Mouse (Mus musculus): ENCODE data around the gene Lrrc58. TPM values are rescaled to one million over a fixed set of nuclear protein-coding genes. Genes with fewer than 3 reads are reported as not detected.

Lrrc58 gene
- polyA plus RNA-seq, 1 experiment from 2014 or later, result 41.6 TPM

DNA sequence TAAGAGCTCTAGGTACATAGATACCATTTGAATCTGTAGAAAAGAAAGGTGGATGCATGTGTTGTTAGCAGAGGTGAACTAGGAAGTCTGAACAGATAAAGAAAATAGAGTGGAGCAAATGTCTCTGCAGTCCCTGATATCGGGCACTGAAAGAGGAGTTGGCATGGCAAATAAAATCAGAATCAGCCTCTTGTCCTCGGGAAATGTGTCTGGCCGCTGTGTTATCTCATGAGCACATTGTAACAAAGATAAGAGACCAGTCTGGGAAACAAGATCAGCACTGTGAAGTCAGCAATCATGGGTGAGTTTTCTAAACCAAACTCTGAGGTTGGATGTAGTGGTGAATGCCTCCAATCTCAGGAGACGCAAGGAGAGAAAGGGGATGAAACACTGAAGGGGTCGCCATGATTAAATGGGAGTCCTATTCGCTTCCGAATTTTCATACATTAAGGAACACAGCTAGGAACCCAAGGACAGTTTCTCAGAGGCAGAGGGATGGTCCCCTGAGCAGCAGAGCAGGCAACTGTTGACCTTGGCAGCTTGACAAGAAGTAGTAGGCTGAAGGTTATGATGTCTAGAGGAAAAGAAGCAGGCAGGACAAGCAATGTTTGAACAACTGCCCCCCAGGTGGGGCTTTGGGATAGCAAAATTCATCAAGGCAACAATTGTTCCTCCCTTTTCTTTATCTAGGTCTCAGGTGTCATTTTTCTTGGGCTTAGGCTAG is 22.8 kb upstream of the Lrrc58 start:
- Histone ChIP-seq H3K4me2 (peak overlapping the region; percentile 30; the same call in 1 of the 2 replicates), H3K36me3 (ENCODE audit: control insufficient read depth, insufficient read depth, low read length) (no peaks in the 10 kb centered on the region), H3K27ac (ENCODE audit: low read depth, low read length) (peak overlapping the region; percentile 42; the same call in 1 of the 2 replicates), H3K27me3 (ENCODE audit: control insufficient read depth, insufficient read depth, low read length) (no peaks in the 10 kb centered on the region), H3K4me1 (ENCODE audit: control insufficient read depth, insufficient read depth, low read length) (peaks cover 26% of the 10 kb centered on the region), H3K9me3 (replicated peaks; ENCODE audit: control insufficient read depth, low read length) (no peaks in the 10 kb centered on the region), H3K4me3 (ENCODE audit: low read depth, low read length) (no peak overlapping the region), H3K9ac (ENCODE audit: low read depth, low read length) (no peak overlapping the region)
- no peak for ATAC-seq (replicated peaks; ENCODE audit: insufficient number of reproducible peaks, low FRiP score, low TSS enrichment)
- 28% methylated on average over 7 of the region's 7 CpGs for WGBS (ENCODE audit: insufficient replicate concordance)

DNA sequence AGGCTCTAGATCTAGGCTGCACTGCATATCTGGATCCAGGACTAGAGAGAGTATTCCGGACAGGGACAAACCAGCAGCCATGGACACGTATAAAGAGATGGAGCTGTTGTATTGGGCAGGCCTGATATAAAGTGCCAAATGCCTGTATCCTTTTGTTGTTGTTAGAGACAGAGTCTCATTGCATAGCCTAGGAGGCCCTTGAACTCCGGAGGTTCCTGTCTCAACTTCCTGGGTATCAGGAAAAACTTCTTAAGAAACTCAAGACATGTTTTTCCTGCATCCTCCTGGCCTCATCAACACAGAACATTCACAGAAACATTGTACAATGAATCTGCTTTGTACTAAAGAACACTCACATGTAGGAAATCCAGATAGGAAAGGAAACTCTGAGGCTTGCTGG is 21.1 kb upstream of the Lrrc58 start:
- no peak overlapping the region for H3K4me2 ChIP-seq
- no peaks in the 10 kb centered on the region for H3K9me3 ChIP-seq (replicated peaks; ENCODE audit: control insufficient read depth, low read length)
- H3K36me3 ChIP-seq (ENCODE audit: control insufficient read depth, insufficient read depth, low read length), result no peaks in the 10 kb centered on the region
- no peak for ATAC-seq (replicated peaks; ENCODE audit: insufficient number of reproducible peaks, low FRiP score, low TSS enrichment)
- H3K9ac ChIP-seq (ENCODE audit: low read depth, low read length), result no peak overlapping the region
- H3K4me3 ChIP-seq (ENCODE audit: low read depth, low read length), result no peak overlapping the region
- H3K4me1 ChIP-seq (ENCODE audit: control insufficient read depth, insufficient read depth, low read length), result peaks cover 30% of the 10 kb centered on the region
- H3K27me3 ChIP-seq (ENCODE audit: control insufficient read depth, insufficient read depth, low read length), result no peaks in the 10 kb centered on the region
- no peak overlapping the region for H3K27ac ChIP-seq (ENCODE audit: low read depth, low read length)
- 76% methylated on average over 3 of the region's 3 CpGs for WGBS (ENCODE audit: insufficient replicate concordance)

DNA sequence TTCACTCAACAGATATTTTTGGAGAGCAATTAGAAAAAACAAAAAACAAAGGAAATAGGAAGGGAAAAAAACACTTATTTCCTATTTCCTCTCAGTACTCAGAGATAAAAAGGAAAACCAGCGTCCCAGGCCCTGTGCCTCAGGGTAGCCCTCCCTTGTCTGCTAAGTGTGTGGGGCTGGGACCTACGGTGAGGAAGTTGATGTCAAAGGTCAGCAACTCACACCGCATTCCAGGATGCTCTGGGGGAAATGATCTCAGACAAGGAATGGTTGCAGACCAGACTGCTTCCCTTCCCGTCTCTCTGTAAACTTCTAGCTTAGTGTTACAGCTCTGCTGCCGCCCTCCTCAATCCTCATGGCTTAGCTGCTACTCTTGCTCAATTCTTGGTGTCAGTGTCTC is 16.8 kb upstream of the Lrrc58 start:
- 22% methylated on average over 5 of the region's 5 CpGs for WGBS (ENCODE audit: insufficient replicate concordance)
- H3K36me3 ChIP-seq (ENCODE audit: control insufficient read depth, insufficient read depth, low read length), result no peaks in the 10 kb centered on the region
- no peak overlapping the region for H3K9ac ChIP-seq (ENCODE audit: low read depth, low read length)
- ATAC-seq (replicated peaks; ENCODE audit: insufficient number of reproducible peaks, low FRiP score, low TSS enrichment), result peak; percentile 69
- no peaks in the 10 kb centered on the region for H3K9me3 ChIP-seq (replicated peaks; ENCODE audit: control insufficient read depth, low read length)
- no peaks in the 10 kb centered on the region for H3K27me3 ChIP-seq (ENCODE audit: control insufficient read depth, insufficient read depth, low read length)
- H3K4me3 ChIP-seq (ENCODE audit: low read depth, low read length), result no peak overlapping the region
- peak overlapping the region; percentile 70 for H3K27ac ChIP-seq (ENCODE audit: low read depth, low read length)
- H3K4me1 ChIP-seq (ENCODE audit: control insufficient read depth, insufficient read depth, low read length), result peaks cover 36% of the 10 kb centered on the region
- H3K4me2 ChIP-seq, result no peak overlapping the region

DNA sequence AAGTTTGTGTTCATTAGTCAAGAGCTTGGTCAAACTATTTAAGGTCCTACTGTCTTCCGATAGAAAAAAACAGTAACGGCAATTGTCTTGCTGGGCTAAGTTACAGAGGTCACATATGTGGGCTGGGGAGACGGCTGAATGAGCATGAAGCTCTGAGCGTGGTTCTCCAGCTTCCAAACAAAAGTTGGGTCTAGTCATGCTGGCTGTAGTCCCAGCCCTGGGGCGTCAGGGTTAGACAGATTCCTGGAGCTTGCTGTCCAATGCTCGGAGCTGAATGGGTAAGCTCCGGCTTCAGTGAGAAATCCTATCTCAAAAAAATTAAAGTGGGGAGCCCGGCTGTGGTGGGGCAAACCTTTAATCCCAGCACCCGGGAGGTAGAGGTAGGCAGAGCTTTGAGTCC is 14.9 kb upstream of the Lrrc58 start:
- Histone ChIP-seq H3K9ac (ENCODE audit: low read depth, low read length) (no peak overlapping the region), H3K4me2 (no peak overlapping the region), H3K9me3 (replicated peaks; ENCODE audit: control insufficient read depth, low read length) (no peaks in the 10 kb centered on the region), H3K4me3 (ENCODE audit: low read depth, low read length) (no peak overlapping the region), H3K4me1 (ENCODE audit: control insufficient read depth, insufficient read depth, low read length) (peaks cover 29% of the 10 kb centered on the region), H3K27me3 (ENCODE audit: control insufficient read depth, insufficient read depth, low read length) (no peaks in the 10 kb centered on the region), H3K36me3 (ENCODE audit: control insufficient read depth, insufficient read depth, low read length) (no peaks in the 10 kb centered on the region), H3K27ac (ENCODE audit: low read depth, low read length) (no peak overlapping the region)
- WGBS (ENCODE audit: insufficient replicate concordance), result 70% methylated on average over 9 of the region's 9 CpGs
- ATAC-seq (replicated peaks; ENCODE audit: insufficient number of reproducible peaks, low FRiP score, low TSS enrichment), result no peak

DNA sequence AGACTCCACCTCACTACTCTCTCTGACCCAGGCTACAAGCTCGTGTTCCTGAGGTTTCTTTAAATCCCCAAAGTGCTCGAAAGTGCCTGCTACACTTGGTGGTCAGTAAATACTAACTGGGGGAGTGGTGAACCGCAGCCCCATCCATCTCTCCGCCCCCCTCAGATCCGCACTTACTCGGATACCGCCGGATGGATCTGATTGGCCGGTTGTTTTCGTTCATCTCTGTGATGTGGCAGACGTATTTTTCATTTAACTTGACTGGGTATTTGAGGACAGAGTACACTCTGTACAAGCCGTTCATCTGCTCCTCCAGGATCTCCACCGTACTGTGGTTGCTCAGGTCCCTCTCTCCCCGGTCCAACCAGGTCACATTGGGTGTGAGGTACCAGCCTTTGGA is 14.1 kb upstream of the Lrrc58 start:
- Histone ChIP-seq H3K4me2 (no peak overlapping the region), H3K9ac (ENCODE audit: low read depth, low read length) (no peak overlapping the region), H3K4me3 (ENCODE audit: low read depth, low read length) (no peak overlapping the region), H3K36me3 (ENCODE audit: control insufficient read depth, insufficient read depth, low read length) (no peaks in the 10 kb centered on the region), H3K9me3 (replicated peaks; ENCODE audit: control insufficient read depth, low read length) (no peaks in the 10 kb centered on the region), H3K27ac (ENCODE audit: low read depth, low read length) (peak overlapping the region; percentile 3; the same call in 1 of the 2 replicates), H3K27me3 (ENCODE audit: control insufficient read depth, insufficient read depth, low read length) (no peaks in the 10 kb centered on the region), H3K4me1 (ENCODE audit: control insufficient read depth, insufficient read depth, low read length) (peaks cover 29% of the 10 kb centered on the region)
- no peak for ATAC-seq (replicated peaks; ENCODE audit: insufficient number of reproducible peaks, low FRiP score, low TSS enrichment)
- WGBS (ENCODE audit: insufficient replicate concordance), result 55% methylated on average over 14 of the region's 14 CpGs

DNA sequence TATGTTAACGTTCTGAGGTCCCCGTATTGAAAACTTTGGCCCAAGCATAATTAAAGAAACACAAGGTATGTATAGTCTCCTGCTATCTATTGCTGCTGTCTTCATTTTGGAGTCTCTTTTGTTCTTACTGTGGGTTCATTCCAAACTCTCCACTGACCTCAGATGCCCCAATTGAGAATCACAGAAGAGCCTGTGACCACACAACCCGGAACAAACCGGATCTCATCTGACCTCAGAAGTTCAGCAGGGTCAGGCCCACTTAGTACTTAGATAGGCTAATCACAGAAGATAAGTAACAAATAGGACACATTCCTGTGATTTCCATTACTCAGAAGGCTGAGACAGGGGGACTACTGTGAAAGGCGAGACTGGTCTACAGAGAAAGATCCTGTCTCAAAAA is 13.6 kb upstream of the Lrrc58 start:
- no peak for ATAC-seq (replicated peaks; ENCODE audit: insufficient number of reproducible peaks, low FRiP score, low TSS enrichment)
- Histone ChIP-seq H3K27ac (ENCODE audit: low read depth, low read length) (no peak overlapping the region), H3K9ac (ENCODE audit: low read depth, low read length) (no peak overlapping the region), H3K27me3 (ENCODE audit: control insufficient read depth, insufficient read depth, low read length) (no peaks in the 10 kb centered on the region), H3K4me2 (no peak overlapping the region), H3K4me3 (ENCODE audit: low read depth, low read length) (no peak overlapping the region), H3K36me3 (ENCODE audit: control insufficient read depth, insufficient read depth, low read length) (no peaks in the 10 kb centered on the region), H3K9me3 (replicated peaks; ENCODE audit: control insufficient read depth, low read length) (no peaks in the 10 kb centered on the region), H3K4me1 (ENCODE audit: control insufficient read depth, insufficient read depth, low read length) (peaks cover 29% of the 10 kb centered on the region)
- 23% methylated on average over 5 of the region's 5 CpGs for WGBS (ENCODE audit: insufficient replicate concordance)

DNA sequence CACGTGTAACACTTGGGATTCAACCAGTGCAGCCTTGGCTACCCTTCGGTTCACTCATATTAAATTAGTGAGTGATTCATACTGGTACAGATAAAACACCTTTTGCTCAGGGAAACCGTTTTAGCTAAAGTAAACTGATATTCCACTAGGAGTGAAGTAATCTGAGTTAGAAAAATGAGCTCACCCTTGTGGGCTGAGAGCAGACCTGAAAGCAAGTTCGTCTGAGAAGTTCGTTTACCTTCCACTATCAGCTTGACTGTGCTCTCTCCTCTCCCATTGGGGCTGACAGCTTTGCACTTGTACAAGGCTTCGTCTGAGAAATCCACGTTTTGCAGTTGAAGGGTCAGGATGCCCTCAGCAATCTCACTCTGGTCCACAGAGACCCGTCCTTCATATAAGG is 12.6 kb upstream of the Lrrc58 start:
- 42% methylated on average over 8 of the region's 8 CpGs for WGBS (ENCODE audit: insufficient replicate concordance)
- no peak overlapping the region for H3K4me2 ChIP-seq
- ATAC-seq (replicated peaks; ENCODE audit: insufficient number of reproducible peaks, low FRiP score, low TSS enrichment), result no peak

DNA sequence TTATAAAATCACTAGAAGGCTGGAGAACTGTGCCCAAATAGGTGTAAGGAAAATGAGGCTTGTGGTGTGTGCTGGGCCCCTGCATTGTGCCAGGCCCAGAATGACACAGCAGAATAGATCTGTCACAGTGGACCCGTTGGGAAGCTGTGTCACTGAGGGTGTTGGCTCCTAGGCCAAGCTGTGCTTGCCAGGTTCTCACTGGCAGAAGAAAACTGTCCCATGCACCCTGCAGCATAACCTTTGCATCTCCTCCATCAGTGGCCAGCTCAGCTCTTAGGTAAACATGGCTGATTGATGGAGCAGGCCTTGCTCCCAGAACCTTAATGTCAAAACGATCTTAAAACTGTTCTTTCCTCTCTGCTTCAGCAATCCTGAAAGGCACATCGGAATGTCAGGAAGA is 11.9 kb upstream of the Lrrc58 start:
- H3K4me1 ChIP-seq (ENCODE audit: control insufficient read depth, insufficient read depth, low read length), result peaks cover 32% of the 10 kb centered on the region
- WGBS (ENCODE audit: insufficient replicate concordance), result 65% methylated on average over 3 of the region's 3 CpGs
- ATAC-seq (replicated peaks; ENCODE audit: insufficient number of reproducible peaks, low FRiP score, low TSS enrichment), result no peak

More for the DNA sequence above, 12.6 kb upstream of the Lrrc58 start:
- H3K27ac ChIP-seq (ENCODE audit: low read depth, low read length), result no peak overlapping the region
- no peaks in the 10 kb centered on the region for H3K36me3 ChIP-seq (ENCODE audit: control insufficient read depth, insufficient read depth, low read length)
- no peaks in the 10 kb centered on the region for H3K9me3 ChIP-seq (replicated peaks; ENCODE audit: control insufficient read depth, low read length)
- H3K27me3 ChIP-seq (ENCODE audit: control insufficient read depth, insufficient read depth, low read length), result no peaks in the 10 kb centered on the region
- H3K4me1 ChIP-seq (ENCODE audit: control insufficient read depth, insufficient read depth, low read length), result peaks cover 29% of the 10 kb centered on the region
- H3K9ac ChIP-seq (ENCODE audit: low read depth, low read length), result no peak overlapping the region
- no peak overlapping the region for H3K4me3 ChIP-seq (ENCODE audit: low read depth, low read length)

DNA sequence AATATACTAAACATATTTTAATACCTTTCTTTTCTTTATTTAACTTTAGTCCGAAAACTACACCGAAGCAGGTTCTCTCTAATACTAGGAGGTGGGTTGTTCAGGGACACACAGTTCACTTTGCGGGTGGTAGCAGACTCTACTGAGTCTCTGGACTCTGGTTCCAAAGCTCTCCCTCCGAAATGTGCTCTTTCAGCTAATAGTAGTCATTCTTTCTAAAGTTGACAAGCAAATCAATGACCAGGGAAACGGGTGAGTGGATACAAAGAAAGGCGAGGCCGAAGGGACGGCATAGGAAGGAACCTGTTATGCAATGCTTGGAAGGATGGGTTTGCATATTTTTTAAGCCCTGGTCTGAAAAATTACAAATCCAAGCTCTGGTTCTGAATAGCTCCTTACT is 10.7 kb upstream of the Lrrc58 start:
- WGBS (ENCODE audit: insufficient replicate concordance), result 88% methylated on average over 8 of the region's 8 CpGs
- H3K9ac ChIP-seq (ENCODE audit: low read depth, low read length), result no peak overlapping the region
- ATAC-seq (replicated peaks; ENCODE audit: insufficient number of reproducible peaks, low FRiP score, low TSS enrichment), result no peak
- H3K9me3 ChIP-seq (replicated peaks; ENCODE audit: control insufficient read depth, low read length), result no peaks in the 10 kb centered on the region
- no peak overlapping the region for H3K4me2 ChIP-seq
- no peak overlapping the region for H3K27ac ChIP-seq (ENCODE audit: low read depth, low read length)
- no peaks in the 10 kb centered on the region for H3K27me3 ChIP-seq (ENCODE audit: control insufficient read depth, insufficient read depth, low read length)
- peaks cover 27% of the 10 kb centered on the region for H3K4me1 ChIP-seq (ENCODE audit: control insufficient read depth, insufficient read depth, low read length)
- H3K4me3 ChIP-seq (ENCODE audit: low read depth, low read length), result no peak overlapping the region
- no peaks in the 10 kb centered on the region for H3K36me3 ChIP-seq (ENCODE audit: control insufficient read depth, insufficient read depth, low read length)

More for the DNA sequence above, 11.9 kb upstream of the Lrrc58 start:
- Histone ChIP-seq H3K27me3 (ENCODE audit: control insufficient read depth, insufficient read depth, low read length) (no peaks in the 10 kb centered on the region), H3K4me3 (ENCODE audit: low read depth, low read length) (no peak overlapping the region), H3K9me3 (replicated peaks; ENCODE audit: control insufficient read depth, low read length) (no peaks in the 10 kb centered on the region), H3K9ac (ENCODE audit: low read depth, low read length) (no peak overlapping the region), H3K36me3 (ENCODE audit: control insufficient read depth, insufficient read depth, low read length) (no peaks in the 10 kb centered on the region), H3K27ac (ENCODE audit: low read depth, low read length) (no peak overlapping the region), H3K4me2 (no peak overlapping the region)

Data from heart, embryonic 11.5 days (tissue).